Mouse (Mus musculus) G1E-ER4 (cell line): ENCODE measurements around the gene Rnf10. TPM values are rescaled to one million over a fixed set of nuclear protein-coding genes. Genes with fewer than 3 reads are reported as not detected.

Source experiments
- GATA1 ChIP-seq: IDR thresholded peaks from one replicate; pipeline ENCODE4 v1.8.0; 2012; ENCODE audit warnings: low read length, inconsistent platforms
- polyA plus RNA-seq: library from polyadenylated mRNA; stranded (reverse); fragments of >175 nt; gene quantifications from 2 replicates; pipeline ENCODE4 v1.2.3, GENCODE M21; 2012

The Rnf10 gene
- polyA plus RNA-seq, 1 experiment = 383 TPM

GRCm38 (mm10) chr5:115261880-115262279 is 10.8 kb downstream of the Rnf10 start:
- no peak for TF ChIP-seq GATA1

DNA sequence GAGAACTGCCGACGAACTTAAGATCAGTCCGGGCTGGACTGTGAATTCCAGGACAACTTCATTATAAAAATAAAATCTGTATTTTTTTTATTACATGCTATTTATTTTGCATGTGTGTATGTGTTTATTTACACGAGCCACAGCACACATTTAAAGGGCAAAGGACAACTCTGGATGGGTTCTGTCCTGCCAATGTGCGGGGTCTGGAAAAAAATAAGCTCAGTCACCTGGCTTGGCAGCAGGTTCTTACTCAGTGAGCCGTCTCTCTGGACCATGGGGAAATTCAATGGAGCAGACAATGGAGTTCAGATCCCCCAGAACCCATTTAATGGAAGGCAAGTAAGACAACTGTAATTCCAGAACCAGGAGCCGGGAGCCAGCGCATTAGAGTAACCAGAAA is 11.6 kb downstream of the Rnf10 start:
- TF ChIP-seq GATA1 = no peak

DNA sequence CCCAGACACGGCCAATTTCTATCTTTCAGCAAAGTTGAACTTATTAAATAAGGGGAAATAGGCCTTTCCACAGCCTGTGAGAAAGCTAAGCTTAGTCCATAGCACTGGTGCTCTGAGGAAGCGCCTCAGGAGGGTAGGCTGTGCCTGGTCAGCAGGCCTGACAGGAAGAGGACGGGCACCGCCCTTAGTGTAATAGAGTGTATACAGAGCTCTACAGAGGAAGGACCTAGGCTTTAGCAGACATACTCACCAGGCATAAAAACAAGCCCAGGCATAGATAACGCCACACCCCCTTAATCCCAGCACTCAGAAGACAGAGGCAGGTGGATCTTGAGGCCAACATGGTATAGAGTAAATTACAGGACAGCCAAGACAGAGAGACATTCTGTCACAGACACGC is 12.3 kb downstream of the Rnf10 start:
- TF ChIP-seq GATA1 = no peak

DNA sequence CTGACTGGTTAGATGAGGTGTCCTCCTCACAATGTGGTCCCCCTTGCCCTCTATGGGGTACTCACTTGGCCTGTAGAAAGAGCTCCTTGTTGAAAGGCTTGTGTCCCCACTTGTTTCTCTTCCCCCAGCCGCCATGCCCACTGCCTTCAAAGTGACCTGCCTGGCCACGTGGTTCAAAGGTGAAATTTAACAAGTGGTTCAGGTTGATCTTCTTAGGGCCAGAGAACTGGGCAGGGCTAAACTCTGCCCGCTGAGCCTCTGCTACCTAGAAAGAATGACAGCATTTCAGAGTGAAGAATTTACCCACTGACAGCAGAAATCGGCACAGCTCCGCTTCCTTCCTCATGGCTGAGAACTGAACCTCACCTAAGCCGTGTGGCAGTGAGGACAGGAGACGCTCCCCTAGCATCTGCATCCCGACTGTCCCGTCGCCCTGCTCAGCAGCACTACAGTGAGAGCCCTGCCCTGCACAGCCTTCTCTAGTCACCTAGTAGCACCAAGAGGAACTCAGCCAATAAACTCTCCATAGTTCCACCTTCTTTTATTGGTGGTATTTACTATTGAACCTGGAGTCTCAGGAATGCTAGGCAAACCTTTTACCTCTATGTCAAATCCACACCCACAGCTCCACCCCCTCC is 15.7 kb downstream of the Rnf10 start:
- TF ChIP-seq GATA1 = no peak

- TF ChIP-seq GATA1 = no peak
Measured at GRCm38 (mm10) chr5:115255472-115255871, 17.2 kb downstream of the Rnf10 start.

DNA sequence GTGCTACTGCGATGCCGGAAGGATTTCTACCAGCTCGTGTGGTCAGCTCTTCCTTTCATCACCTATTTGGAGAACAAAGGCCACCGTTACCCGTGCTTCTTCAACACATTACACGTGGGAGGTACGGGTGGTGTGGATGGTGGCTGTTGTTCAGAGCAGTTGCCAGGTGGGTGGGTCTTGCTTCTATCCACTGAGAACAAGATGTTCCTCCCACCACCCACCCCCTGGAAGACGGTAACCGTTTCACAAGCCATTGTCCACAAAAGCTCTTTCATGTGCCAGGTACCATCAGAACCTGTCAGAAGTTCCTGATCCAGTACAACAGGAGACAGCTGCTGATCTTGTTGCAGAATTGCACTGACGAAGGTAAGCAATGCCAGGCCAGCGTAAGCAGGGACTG is 32.5 kb downstream of the Rnf10 start:
- no peak for TF ChIP-seq GATA1

DNA sequence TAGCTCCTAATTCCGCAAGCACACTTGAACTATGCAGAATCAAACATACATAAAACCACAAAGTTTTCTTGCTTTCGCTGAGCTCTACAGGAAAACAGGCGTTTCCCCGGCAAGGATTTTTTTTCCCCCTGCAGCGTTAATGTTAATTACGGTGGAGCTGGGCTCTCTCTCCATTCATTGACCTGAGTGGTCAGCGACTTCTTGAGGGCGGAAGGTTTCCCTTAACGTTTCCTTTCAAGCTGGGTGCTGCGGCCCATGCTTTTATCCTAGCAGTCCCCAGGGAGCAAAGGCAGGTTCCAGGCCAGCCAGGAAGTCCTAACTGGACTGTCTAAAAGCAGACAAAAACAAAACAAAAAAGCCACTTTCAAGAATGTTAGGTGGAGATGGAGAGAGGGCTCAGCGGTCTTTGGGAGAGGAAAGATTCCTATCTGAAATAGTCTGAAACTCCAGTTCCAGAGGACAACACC is 33.9 kb downstream of the Rnf10 start:
- TF ChIP-seq GATA1 = no peak

GRCm38 (mm10) chr5:115237803-115238728 is 34.6 kb downstream of the Rnf10 start:
- no peak for TF ChIP-seq GATA1

DNA sequence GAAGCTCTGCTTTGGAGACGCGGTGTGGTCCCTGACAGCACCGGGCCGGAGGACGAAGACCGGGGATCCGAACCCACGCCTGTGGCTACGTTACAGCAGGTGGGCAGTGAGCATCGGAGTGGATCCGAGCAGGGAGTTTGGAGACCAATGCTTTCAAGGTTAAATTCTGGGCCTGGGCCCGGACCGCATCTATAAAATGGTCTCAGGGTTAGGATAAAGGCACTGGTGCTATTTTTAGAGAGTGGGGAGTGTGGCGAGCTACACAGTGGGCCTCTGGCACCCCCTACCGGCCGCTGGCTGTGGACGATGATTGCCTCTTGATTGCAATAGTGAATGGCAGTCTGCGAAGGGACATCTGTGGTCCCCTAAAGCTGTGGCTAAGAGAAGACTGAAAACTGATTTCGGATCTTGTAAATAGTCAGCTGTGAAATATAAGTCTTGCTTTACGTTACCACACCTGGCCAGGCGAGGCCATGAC is 36.9 kb downstream of the Rnf10 start, which contains the start of gene Pop5:
TSS of gene Pop5 (plus strand) at position 51 of the 478 bp plus-strand sequence.
- no peak for TF ChIP-seq GATA1

GRCm38 (mm10) chr5:115235323-115235771 is 37.4 kb downstream of the Rnf10 start:
- TF ChIP-seq GATA1 = no peak

DNA sequence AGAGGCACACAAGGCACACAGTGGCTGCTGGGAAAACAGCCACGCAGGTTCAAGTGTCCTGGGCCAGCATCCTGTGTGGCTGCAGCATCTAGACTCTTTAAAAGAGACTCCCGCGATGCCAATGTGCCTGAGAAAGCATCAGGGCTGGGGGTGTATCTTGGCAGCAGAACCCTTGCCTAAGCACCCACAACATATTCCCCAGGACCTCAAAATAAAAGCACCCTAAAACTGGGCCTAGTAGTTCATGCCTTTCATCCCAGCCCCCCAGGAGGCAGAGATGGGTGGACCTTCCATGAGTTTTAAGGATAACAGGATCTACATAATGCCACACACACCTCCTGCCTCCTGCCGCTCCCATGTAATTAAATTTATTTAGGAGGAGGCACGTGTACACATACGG is 38.2 kb downstream of the Rnf10 start:
- no peak for TF ChIP-seq GATA1

GRCm38 (mm10) chr5:115233031-115233780 is 39.5 kb downstream of the Rnf10 start:
- TF ChIP-seq GATA1 = no peak

DNA sequence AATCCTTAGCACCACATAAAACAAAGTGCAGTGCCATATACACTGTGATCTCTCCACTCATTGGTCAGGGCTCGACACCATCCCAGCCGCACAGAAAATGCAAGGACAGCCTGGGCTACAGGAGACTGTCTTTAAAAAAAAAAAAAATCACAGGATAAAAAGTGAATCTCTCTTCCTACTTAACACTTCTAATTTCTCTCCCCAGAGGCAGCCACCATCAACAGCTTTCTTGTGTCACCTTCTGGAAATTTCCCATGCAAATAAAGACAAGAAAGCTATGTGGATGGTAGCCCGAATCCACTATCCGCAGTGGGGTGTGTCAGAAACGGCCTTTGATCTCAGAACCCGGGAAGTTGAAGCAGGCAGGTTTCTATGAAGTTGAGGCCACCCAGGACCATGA is 40.2 kb downstream of the Rnf10 start:
- TF ChIP-seq GATA1 = no peak

- no peak for TF ChIP-seq GATA1
Measured at GRCm38 (mm10) chr5:115231552-115232120, 41.1 kb downstream of the Rnf10 start.

DNA sequence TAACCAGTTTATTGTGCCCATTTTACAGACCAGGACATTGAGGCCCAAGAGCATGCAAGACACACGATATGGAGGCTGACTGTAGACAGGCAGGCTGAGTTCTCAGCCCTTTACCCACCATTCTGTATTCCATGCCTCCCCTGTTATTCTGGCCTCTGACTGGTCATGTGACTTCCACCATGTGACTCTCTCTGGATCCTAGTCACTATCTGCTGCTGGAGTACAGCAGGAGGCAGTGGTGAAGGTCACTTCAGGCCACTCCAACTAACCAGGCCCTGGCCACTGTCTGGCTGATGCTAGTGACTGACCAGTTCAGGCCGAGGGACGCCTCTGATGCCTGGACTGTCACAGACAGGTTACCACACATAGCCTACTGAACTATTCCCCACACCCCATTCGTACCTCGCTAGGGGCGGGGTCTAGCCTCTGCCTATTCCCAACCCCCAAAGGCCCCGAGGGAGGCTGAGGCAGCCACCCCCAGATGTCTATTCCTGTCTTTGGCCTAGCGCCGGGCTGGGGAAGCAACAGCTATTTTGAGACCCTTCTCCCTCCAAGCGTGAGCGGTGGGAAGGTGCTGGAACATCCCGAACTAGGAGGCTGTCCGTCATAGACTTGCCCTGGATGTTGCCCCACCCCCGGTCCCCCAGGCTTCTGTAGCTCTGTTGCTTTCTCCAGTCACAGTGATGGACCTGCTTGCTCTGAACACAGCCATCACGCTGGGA is 41.7 kb downstream of the Rnf10 start:
- TF ChIP-seq GATA1 = no peak
